Mouse (Mus musculus) embryonic facial prominence, embryonic 11.5 days (tissue): ENCODE results near the gene Rerg. TPM values are rescaled to one million over a fixed set of nuclear protein-coding genes. Genes with fewer than 3 reads are reported as not detected.

ENCODE experiments used
- ATAC-seq: fragments of 200-750 bp; cut with Nextera tagmentation; replicated peaks from 2 replicates; pipeline ENCODE4 v1.8.0; 2017; ENCODE audit warnings: low read depth; ENCODE audit not compliant: insufficient number of reproducible peaks, low FRiP score, low TSS enrichment
- DNase-seq: peaks from one replicate; pipeline ENCODE4 v3.0.0-alpha.2; 2015; ENCODE audit warnings: low spot score
- H3K27ac ChIP-seq: fragments of 300-500 bp; sonication (generic); replicated peaks from 2 replicates; pipeline ENCODE4 v1.5.1; 2014; ENCODE audit warnings: mild to moderate bottlenecking, low read depth, low read length, control low read depth
- H3K27me3 ChIP-seq: fragments of 300-500 bp; sonication (generic); 2 replicates; pipeline ENCODE4 v1.6.1; 2014; ENCODE audit warnings: mild to moderate bottlenecking, low read length, moderate library complexity, mixed read lengths; ENCODE audit not compliant: control insufficient read depth, insufficient read depth
- H3K36me3 ChIP-seq: fragments of 300-500 bp; sonication (generic); replicated peaks from 2 replicates; pipeline ENCODE4 v1.6.1; 2014; ENCODE audit warnings: low read depth, mild to moderate bottlenecking, low read length, moderate library complexity, mixed read lengths; ENCODE audit not compliant: control insufficient read depth, insufficient read depth
- H3K4me1 ChIP-seq: fragments of 300-500 bp; sonication (generic); 2 replicates; pipeline ENCODE4 v1.6.1; 2014; ENCODE audit warnings: low read length, mixed read lengths; ENCODE audit not compliant: control insufficient read depth, insufficient read depth
- H3K4me2 ChIP-seq: fragments of 300-500 bp; sonication (generic); 2 replicates; pipeline ENCODE4 v1.6.1; 2014; ENCODE audit warnings: low read depth, mild to moderate bottlenecking, control low read depth, low read length, moderate library complexity
- H3K4me3 ChIP-seq: fragments of 300-500 bp; sonication (generic); 2 replicates; pipeline ENCODE4 v1.5.1; 2014; ENCODE audit warnings: low read depth, low read length, control low read depth
- H3K9ac ChIP-seq: fragments of 300-500 bp; sonication (generic); replicated peaks from 2 replicates; pipeline ENCODE4 v1.6.1; 2014; ENCODE audit warnings: mild to moderate bottlenecking, control low read depth, low read length
- H3K9me3 ChIP-seq: fragments of 300-500 bp; sonication (generic); replicated peaks from 2 replicates; pipeline ENCODE4 v1.6.1; 2016; ENCODE audit warnings: mild to moderate bottlenecking, low read length, inconsistent platforms, mixed read lengths; ENCODE audit not compliant: control insufficient read depth
- WGBS: fragments of 180-500 bp; shearing (Covaris S2); extraction: QIAGEN DNeasy Blood & Tissue Kit; methylation state at CpG from one replicate; pipeline ENCODE4 v1.1.7; 2014; 5-methylcytosine and 5-hydroxymethylcytosine counted together
- polyA plus RNA-seq: library from polyadenylated mRNA; unstranded; fragments of >200 nt; fragmentation: Nextera tagmentation; extraction: Ambion mirVana; gene quantifications from 2 replicates; pipeline ENCODE4 v1.2.1, GENCODE M21; 2014

The Rerg gene
- polyA plus RNA-seq, 1 experiment from 2014 or later, result 7.6 TPM

DNA sequence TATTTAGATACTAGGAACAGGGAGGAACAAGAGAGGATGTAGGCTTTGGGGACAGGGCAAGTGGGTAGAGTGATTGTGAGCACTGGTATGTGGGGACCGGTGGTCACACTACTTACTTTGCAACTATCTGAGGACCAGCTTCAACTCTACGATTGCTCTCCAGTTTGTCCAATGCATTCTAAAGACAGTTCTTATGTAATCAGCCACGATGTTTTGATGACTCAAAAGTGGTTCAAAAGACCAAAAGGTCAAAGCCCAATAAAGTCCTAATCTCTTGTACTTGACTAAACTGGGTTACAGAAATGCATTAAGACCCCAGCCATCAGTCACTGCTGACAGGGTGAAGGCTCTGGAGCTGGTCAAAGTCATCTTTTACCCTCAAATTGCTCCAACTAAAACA lies 45.3 kb downstream of the Rerg start:
- ATAC-seq (no peak), DNase-seq (no peak)
- Histone ChIP-seq H3K27ac (no peak overlapping the region), H3K4me1 (peaks cover 2% of the 10 kb centered on the region; the same call in 1 of the 2 replicates), H3K9ac (no peak overlapping the region), H3K4me2 (no peak overlapping the region), H3K36me3 (no peaks in the 10 kb centered on the region), H3K27me3 (no peaks in the 10 kb centered on the region), H3K4me3 (no peak overlapping the region), H3K9me3 (no peaks in the 10 kb centered on the region)
- 76% methylated on average over 3 of the region's 3 CpGs for WGBS

DNA sequence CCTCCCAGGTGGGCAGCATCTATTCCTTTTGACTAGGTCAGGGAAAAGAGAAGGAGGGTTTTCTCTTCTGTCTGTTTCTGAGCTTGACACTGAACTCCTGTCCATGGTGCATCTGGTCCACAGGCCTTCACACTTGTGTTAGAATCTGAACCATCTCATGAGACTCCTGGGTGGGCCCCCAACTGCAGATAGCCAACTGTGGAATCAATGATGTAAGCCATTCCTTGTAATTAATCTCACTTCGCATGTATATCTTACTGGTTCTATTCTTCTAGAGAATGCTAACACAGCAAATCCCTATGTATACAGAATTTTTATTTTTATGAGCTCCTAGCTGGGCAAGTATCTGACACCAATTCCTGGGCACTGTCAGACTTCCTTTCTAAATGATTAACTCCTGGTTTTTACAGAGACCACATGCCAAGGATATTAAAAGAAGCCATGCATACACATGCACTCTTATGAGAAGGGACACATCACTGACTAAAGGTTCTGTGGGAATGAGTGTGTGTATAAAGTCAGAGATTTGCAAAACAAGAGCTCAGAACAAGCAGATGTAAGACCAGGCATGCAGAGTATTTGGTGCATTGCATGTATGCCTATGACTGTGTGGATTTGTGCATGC lies 53.3 kb downstream of the Rerg start:
- H3K4me1 ChIP-seq, result no peaks in the 10 kb centered on the region
- no peak overlapping the region for H3K27ac ChIP-seq
- DNase-seq (no peak), ATAC-seq (no peak)
- no peak overlapping the region for H3K4me3 ChIP-seq
- no peak overlapping the region for H3K4me2 ChIP-seq
- H3K27me3 ChIP-seq, result no peaks in the 10 kb centered on the region
- H3K9me3 ChIP-seq, result no peaks in the 10 kb centered on the region
- 87% methylated on average over 1 of the region's 1 CpGs for WGBS
- no peak overlapping the region for H3K9ac ChIP-seq
- H3K36me3 ChIP-seq, result no peaks in the 10 kb centered on the region

DNA sequence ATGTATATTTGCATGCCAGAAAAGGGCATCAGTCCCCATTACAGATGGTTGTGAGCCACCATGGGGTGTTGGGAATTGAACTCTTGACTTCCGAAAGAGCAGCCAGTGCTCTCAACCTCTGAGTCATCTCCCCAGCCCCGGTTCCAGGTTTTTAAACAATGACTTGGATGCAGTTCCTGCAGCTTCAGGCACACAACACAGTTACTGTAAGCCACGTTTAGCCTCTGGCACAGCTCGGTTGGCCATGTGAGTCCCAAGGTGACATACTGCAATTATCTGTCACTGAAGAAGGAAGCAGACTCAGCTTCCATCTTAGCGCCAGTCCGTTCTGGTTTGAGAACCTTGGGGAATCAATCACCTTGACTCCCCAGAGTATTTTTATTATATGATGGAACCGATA lies 55.4 kb downstream of the Rerg start:
- no peak overlapping the region for H3K9ac ChIP-seq
- no peaks in the 10 kb centered on the region for H3K27me3 ChIP-seq
- H3K4me1 ChIP-seq, result no peaks in the 10 kb centered on the region
- H3K4me2 ChIP-seq, result no peak overlapping the region
- 84% methylated on average over 7 of the region's 7 CpGs for WGBS
- ATAC-seq (no peak), DNase-seq (no peak)
- H3K27ac ChIP-seq, result no peak overlapping the region
- H3K4me3 ChIP-seq, result no peak overlapping the region
- H3K36me3 ChIP-seq, result no peaks in the 10 kb centered on the region
- no peaks in the 10 kb centered on the region for H3K9me3 ChIP-seq

DNA sequence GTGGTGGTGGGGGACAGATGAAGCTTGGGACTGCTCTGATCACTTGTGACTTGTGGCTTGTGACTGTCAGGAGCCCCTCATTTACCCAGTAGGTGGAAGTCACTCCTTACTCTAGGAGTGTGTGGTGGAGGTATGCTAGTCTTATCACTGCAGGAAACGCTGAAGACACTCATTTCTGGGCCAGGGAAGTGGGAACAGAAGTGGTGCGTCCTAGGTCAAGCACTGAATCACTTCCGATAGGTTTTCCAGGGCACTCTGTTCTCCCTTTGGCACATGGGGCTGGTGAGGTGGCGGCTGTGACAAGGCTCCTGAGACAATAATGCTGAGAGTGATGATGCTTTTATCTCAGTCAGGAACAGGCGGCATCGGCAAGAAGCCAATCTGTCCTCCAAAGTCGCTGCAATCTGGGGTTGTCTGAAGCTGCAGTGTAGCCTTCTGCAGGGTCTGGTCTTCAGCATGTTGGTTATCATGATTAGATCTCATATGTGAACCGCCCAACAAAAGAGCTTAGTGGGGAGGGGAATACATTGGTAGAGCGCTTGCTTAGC lies 59.0 kb downstream of the Rerg start:
- Histone ChIP-seq H3K36me3 (no peaks in the 10 kb centered on the region), H3K4me3 (no peak overlapping the region), H3K4me2 (no peak overlapping the region), H3K9me3 (no peaks in the 10 kb centered on the region), H3K27me3 (no peaks in the 10 kb centered on the region), H3K9ac (no peak overlapping the region), H3K27ac (no peak overlapping the region), H3K4me1 (no peaks in the 10 kb centered on the region)
- no peak for DNase-seq
- WGBS, result 85% methylated on average over 9 of the region's 9 CpGs
- ATAC-seq, result no peak

DNA sequence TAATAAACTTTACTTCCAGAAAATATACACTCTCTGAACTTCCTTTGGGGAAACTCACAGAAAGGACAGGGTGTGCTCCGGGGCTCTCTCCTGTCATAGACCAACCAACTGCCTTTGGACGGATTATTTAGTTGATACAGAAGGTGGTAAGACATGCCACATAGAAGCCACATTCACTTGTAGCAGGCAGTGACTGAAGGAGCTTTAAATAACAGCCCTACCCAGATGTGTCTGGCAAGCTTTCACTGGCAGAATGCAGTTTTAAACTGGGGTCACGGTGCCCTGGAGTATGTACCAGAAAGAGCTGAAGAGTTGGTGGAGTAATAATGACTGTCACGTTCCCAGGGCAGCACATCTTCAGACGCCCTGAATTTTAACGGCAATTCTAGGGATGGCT lies 59.5 kb downstream of the Rerg start:
- no peak for ATAC-seq
- 90% methylated on average over 6 of the region's 6 CpGs for WGBS
- Histone ChIP-seq H3K9me3 (no peaks in the 10 kb centered on the region), H3K9ac (no peak overlapping the region), H3K4me1 (no peaks in the 10 kb centered on the region), H3K27ac (no peak overlapping the region), H3K4me3 (no peak overlapping the region), H3K27me3 (no peaks in the 10 kb centered on the region), H3K4me2 (no peak overlapping the region), H3K36me3 (no peaks in the 10 kb centered on the region)
- DNase-seq, result no peak

DNA sequence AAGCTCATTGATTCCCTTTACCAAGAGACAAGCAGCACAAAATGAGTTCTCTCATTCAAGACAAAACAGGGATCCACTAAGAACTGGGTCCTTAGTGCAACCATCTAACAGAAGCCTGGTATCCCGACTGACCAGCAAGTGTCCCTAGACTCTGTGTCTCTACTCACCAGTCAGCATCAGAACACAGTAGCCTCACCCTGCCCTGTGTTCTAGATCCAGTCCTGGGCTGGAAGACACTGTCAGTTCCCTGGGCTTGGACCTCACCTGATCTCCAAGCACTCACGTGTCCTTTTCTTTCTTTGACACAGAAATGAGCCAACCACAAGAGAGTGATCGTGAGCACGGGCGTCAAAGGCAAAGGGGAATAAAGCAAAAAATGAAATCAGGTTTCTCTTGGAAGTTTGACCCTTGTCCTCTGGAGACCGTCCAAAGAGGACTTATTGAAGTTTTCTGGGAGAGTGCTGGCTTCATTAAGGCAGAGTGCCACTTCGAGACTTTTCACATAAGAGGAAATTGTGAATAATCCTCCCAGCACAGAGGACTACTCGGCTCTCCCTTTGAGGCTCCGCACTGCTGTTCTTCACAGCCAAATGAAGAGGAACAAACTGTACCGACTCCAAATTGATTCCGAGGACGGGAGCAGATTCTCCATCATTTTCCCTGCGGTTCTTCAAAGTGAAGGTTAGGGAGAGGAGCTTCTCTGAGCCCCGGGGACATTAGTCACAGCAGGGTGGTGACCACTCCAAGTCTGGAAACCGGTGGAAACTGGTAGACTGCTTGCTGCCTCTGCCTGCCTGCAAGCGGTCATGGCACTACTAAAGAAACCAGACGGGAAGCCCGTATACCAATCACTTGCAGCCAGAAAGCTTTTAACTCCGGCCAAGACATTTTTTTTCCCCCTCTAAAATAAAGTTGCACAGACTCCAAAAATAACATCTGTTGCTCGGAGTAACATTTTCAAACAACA lies 60.2 kb downstream of the Rerg start:
- Histone ChIP-seq H3K27ac (no peak overlapping the region), H3K4me3 (no peak overlapping the region), H3K27me3 (no peaks in the 10 kb centered on the region), H3K36me3 (no peaks in the 10 kb centered on the region), H3K4me2 (no peak overlapping the region), H3K9me3 (no peaks in the 10 kb centered on the region), H3K4me1 (no peaks in the 10 kb centered on the region), H3K9ac (no peak overlapping the region)
- ATAC-seq (no peak), DNase-seq (no peak)
- WGBS, result 83% methylated on average over 20 of the region's 20 CpGs

DNA sequence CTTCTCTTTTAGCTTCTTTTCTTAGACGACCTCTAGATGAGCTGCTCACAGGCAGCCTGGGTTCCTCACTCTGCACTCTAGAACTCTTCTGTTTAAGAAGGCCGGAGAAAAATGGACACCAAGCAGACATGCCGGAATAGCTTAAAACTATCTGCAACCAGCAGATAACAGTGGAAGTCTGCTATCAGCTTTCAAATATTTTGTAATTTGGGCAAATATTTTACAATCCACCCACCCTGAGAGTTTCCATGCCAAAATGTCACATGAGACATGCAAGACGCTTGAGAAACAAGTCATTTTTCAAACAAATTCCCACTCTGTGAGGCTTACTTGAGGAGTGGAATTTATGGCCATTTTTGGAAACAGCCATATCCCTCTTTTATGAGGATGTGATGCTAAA lies 65.0 kb downstream of the Rerg start:
- H3K9me3 ChIP-seq, result no peaks in the 10 kb centered on the region
- no peak overlapping the region for H3K9ac ChIP-seq
- H3K27ac ChIP-seq, result no peak overlapping the region
- no peaks in the 10 kb centered on the region for H3K4me1 ChIP-seq
- no peak overlapping the region for H3K4me3 ChIP-seq
- ATAC-seq, result no peak
- no peak for DNase-seq
- no peaks in the 10 kb centered on the region for H3K27me3 ChIP-seq
- WGBS, result 84% methylated on average over 4 of the region's 4 CpGs
- no peak overlapping the region for H3K4me2 ChIP-seq
- H3K36me3 ChIP-seq, result no peaks in the 10 kb centered on the region

DNA sequence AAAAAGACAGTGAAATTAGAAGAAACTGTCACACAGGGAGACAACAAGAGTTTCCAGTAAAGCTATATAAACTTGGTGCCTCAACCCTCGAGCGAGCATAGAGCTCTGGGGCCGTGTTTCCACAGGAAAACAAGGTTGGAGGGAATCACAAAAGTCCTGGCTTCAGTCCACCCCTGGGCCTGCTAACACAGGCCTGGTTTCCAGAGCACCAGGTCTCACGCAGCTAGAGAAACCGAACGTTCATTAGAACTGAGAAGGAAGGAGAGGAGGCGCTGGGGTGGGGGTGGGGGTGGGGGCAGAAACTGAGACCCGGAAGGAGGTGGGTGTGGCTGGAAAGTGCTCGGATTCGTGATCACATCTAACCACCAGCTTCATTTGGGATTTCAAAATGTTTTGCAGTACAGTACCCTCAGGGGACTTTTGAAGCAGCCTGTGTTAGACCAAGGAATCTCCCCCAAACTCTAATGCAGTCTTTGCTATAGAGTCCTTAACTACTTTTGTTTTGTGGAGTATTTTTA lies 67.6 kb downstream of the Rerg start:
- ATAC-seq (no peak), DNase-seq (peak; percentile 5)
- no peak overlapping the region for H3K27ac ChIP-seq
- H3K9me3 ChIP-seq, result no peaks in the 10 kb centered on the region
- H3K4me2 ChIP-seq, result no peak overlapping the region
- H3K27me3 ChIP-seq, result no peaks in the 10 kb centered on the region
- WGBS, result 40% methylated on average over 10 of the region's 10 CpGs
- H3K9ac ChIP-seq, result no peak overlapping the region
- no peaks in the 10 kb centered on the region; the same call in 1 of the 2 replicates for H3K4me1 ChIP-seq
- no peaks in the 10 kb centered on the region for H3K36me3 ChIP-seq
- no peak overlapping the region for H3K4me3 ChIP-seq
